Mouse (Mus musculus) forebrain, embryonic 15.5 days (tissue): ENCODE data around the gene Ndufa13. TPM values are rescaled to one million over a fixed set of nuclear protein-coding genes. Genes with fewer than 3 reads are reported as not detected.
"Not testable (repeated sequence)": the region's sequence is repeated elsewhere in the genome, so short reads cannot be mapped to it uniquely, and the experiment has no call there.

ENCODE experiments used
- ATAC-seq: fragments of 200-750 bp; cut with Nextera tagmentation; replicated peaks from 2 replicates; pipeline ENCODE4 v1.8.0; 2017; ENCODE audit warnings: mild to moderate bottlenecking, moderate TSS enrichment, moderate library complexity
- H3K27ac ChIP-seq: fragments of 300-500 bp; sonication (generic); replicated peaks from 2 replicates; pipeline ENCODE4 v1.5.1; 2015; ENCODE audit warnings: mild to moderate bottlenecking, inconsistent platforms
- H3K27me3 ChIP-seq: fragments of 300-500 bp; sonication (generic); 2 replicates; pipeline ENCODE4 v1.6.1; 2015; ENCODE audit warnings: inconsistent platforms
- H3K36me3 ChIP-seq: fragments of 300-500 bp; sonication (generic); 2 replicates; pipeline ENCODE4 v1.6.1; 2015; ENCODE audit warnings: mild to moderate bottlenecking, inconsistent platforms
- H3K4me1 ChIP-seq: fragments of 300-500 bp; sonication (generic); 2 replicates; pipeline ENCODE4 v1.6.1; 2015; ENCODE audit warnings: inconsistent platforms
- H3K4me2 ChIP-seq: fragments of 300-500 bp; sonication (generic); replicated peaks from 2 replicates; pipeline ENCODE4 v1.6.1; 2015; ENCODE audit warnings: mild to moderate bottlenecking, inconsistent platforms
- H3K4me3 ChIP-seq: fragments of 300-500 bp; sonication (generic); 2 replicates; pipeline ENCODE4 v1.5.1; 2015; ENCODE audit warnings: mild to moderate bottlenecking, inconsistent platforms
- H3K9ac ChIP-seq: fragments of 300-500 bp; sonication (generic); replicated peaks from 2 replicates; pipeline ENCODE4 v1.6.1; 2015; ENCODE audit warnings: mild to moderate bottlenecking, inconsistent platforms
- H3K9me3 ChIP-seq: fragments of 300-500 bp; sonication (generic); 2 replicates; pipeline ENCODE4 v1.6.1; 2016; ENCODE audit warnings: inconsistent platforms
- WGBS: fragments of 180-500 bp; shearing (Covaris S2); methylation state at CpG from one replicate; pipeline ENCODE4 v1.1.7; 2015; ENCODE audit warnings: mixed read lengths; 5-methylcytosine and 5-hydroxymethylcytosine counted together
- polyA plus RNA-seq: library from polyadenylated mRNA; unstranded; fragments of >200 nt; fragmentation: Nextera tagmentation; extraction: Ambion mirVana; gene quantifications from 2 replicates; pipeline ENCODE4 v1.2.1, GENCODE M21; 2015

The Ndufa13 gene
- polyA plus RNA-seq, result 173 and 179 TPM in 2 replicates

- Histone ChIP-seq H3K27ac (peak within 1 kb of the TSS; percentile 89), H3K36me3 (peaks cover 2% of the 10 kb centered on the region; the same call in 1 of the 2 replicates), H3K4me2 (peak within 1 kb of the TSS; percentile 97), H3K4me3 (peak within 1 kb of the TSS; percentile 62), H3K9ac (peak within 1 kb of the TSS; percentile 74), H3K9me3 (no peaks in the 10 kb centered on the region), H3K27me3 (no peaks in the 10 kb centered on the region), H3K4me1 (peaks cover 40% of the 10 kb centered on the region)
- peak; percentile 6 for ATAC-seq
- WGBS, result 6% methylated on average over 89 of the region's 89 CpGs
Measured at GRCm38 (mm10) chr8:69902163-69903062, at the start of gene Ndufa13, which contains the start of the genes Tssk6 and Yjefn3. TSS of gene Ndufa13 (minus strand) at chr8:69902558. TSS of gene Tssk6 (plus strand) at chr8:69902184. TSS of gene Yjefn3 (minus strand) at chr8:69902712.

- no peak overlapping the region for H3K27ac ChIP-seq
- WGBS, result 99% methylated on average over 2 of the region's 2 CpGs
- no peaks in the 10 kb centered on the region for H3K36me3 ChIP-seq
- H3K27me3 ChIP-seq, result no peaks in the 10 kb centered on the region
- no peak overlapping the region for H3K9ac ChIP-seq
- no peaks in the 10 kb centered on the region for H3K4me1 ChIP-seq
- no peak overlapping the region for H3K4me3 ChIP-seq
- ATAC-seq, result no peak
- H3K4me2 ChIP-seq, result no peak overlapping the region
- no peaks in the 10 kb centered on the region for H3K9me3 ChIP-seq
Measured at GRCm38 (mm10) chr8:69950300-69950699, 47.9 kb upstream of the Ndufa13 start.

DNA sequence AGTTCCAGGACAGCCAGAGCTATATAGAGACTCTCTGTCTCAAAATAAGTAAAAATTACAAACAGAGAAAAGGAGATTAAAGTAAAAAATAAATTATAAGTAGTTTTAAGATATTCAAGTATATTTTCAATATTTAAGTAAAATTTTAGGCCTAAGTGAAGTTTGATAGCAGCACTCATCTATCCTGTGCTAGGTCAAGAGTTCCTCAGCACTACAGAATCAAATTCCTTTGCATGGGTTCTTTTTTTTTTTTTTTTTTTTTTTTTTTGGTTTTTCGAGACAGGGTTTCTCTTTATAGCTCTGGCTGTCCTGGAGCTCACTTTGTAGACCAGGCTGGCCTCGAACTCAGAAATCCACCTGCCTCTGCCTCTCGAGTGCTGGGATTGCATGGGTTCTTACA lies 40.1 kb upstream of the Ndufa13 start:
- H3K4me3 ChIP-seq, H3K36me3 ChIP-seq, H3K4me1 ChIP-seq, H3K27ac ChIP-seq, H3K9ac ChIP-seq, H3K9me3 ChIP-seq, ATAC-seq, H3K27me3 ChIP-seq, H3K4me2 ChIP-seq: not testable (repeated sequence)
- 72% methylated on average over 3 of the region's 3 CpGs for WGBS

- WGBS, result 89% methylated on average over 2 of the region's 2 CpGs
- no peak for ATAC-seq
Measured at GRCm38 (mm10) chr8:69940386-69940785, 38.0 kb upstream of the Ndufa13 start.

GRCm38 (mm10) chr8:69939633-69940032 lies 37.3 kb upstream of the Ndufa13 start:
- H3K4me2 ChIP-seq, result no peak overlapping the region
- H3K27ac ChIP-seq, result no peak overlapping the region
- H3K4me1 ChIP-seq, result peaks cover 7% of the 10 kb centered on the region; the same call in 1 of the 2 replicates
- no peaks in the 10 kb centered on the region for H3K27me3 ChIP-seq
- no peak overlapping the region for H3K9ac ChIP-seq
- 60% methylated on average over 3 of the region's 3 CpGs for WGBS
- no peaks in the 10 kb centered on the region for H3K9me3 ChIP-seq
- ATAC-seq, result no peak
- no peaks in the 10 kb centered on the region for H3K36me3 ChIP-seq
- H3K4me3 ChIP-seq, result no peak overlapping the region

More at GRCm38 (mm10) chr8:69940386-69940785, 38.0 kb upstream of the Ndufa13 start:
- Histone ChIP-seq H3K9me3 (no peaks in the 10 kb centered on the region), H3K4me2 (no peak overlapping the region), H3K27me3 (no peaks in the 10 kb centered on the region), H3K4me1 (peaks cover 7% of the 10 kb centered on the region; the same call in 1 of the 2 replicates), H3K27ac (no peak overlapping the region), H3K9ac (no peak overlapping the region), H3K4me3 (no peak overlapping the region), H3K36me3 (no peaks in the 10 kb centered on the region)

DNA sequence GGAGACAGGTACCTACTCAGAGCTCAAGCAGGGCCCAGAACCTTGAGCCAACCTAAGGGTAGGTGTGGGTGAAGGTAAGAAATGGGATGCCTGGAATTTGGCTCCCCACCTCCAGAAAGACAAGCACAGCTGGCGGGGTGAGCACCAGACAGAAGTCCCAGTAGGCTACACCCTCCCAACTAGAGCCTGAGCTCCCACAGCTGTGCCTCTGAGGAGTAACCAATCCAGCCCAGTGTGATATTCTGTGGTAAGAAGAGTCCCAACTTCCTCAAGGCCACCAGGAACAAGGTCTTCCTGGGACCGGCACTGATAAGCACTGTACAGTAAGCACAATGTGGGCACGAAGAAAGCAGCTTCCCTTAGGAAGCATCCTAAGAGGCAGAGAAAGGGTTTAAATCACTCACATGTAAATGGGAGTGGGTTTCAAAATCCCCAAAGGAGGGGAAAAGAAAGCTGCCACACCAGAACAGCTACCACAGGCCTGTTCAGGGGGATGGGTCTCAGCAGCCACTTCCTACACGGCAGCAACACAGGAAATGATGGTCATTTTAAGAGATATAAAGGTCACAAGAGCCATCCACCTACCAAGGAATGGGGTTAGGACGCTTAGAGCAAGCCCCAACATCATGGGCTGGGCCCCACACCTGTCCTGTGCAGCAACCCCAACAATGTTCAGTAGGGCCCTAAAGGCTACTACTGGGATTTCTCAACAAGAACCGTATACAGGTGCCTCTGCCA lies 36.1 kb upstream of the Ndufa13 start:
- Histone ChIP-seq H3K4me1 (peaks cover 7% of the 10 kb centered on the region; the same call in 1 of the 2 replicates), H3K9me3 (no peaks in the 10 kb centered on the region), H3K4me2 (no peak overlapping the region), H3K36me3 (no peaks in the 10 kb centered on the region), H3K4me3 (no peak overlapping the region), H3K9ac (no peak overlapping the region), H3K27ac (no peak overlapping the region), H3K27me3 (no peaks in the 10 kb centered on the region)
- 91% methylated on average over 6 of the region's 6 CpGs for WGBS
- ATAC-seq, result no peak

DNA sequence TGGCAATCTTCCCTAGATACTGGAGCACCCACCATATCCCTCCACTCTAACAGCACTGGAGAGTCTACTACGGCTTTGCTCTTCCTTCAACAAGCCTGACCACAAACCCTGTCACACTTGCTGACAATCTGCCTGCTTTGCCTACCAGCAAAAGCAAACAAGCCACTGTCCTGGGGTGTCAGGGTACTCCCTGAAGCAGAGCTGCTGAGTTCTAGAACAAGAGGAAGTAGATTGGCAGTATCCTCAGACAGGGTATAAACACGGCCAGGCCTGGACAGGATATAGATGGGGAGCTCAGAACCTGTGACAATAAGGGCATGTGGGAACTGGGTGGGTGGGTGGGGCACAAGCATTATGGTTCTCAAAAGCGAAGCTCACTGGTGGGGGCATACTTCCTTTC lies 35.1 kb upstream of the Ndufa13 start:
- peaks cover 7% of the 10 kb centered on the region; the same call in 1 of the 2 replicates for H3K4me1 ChIP-seq
- WGBS, result 88% methylated on average over 3 of the region's 3 CpGs

DNA sequence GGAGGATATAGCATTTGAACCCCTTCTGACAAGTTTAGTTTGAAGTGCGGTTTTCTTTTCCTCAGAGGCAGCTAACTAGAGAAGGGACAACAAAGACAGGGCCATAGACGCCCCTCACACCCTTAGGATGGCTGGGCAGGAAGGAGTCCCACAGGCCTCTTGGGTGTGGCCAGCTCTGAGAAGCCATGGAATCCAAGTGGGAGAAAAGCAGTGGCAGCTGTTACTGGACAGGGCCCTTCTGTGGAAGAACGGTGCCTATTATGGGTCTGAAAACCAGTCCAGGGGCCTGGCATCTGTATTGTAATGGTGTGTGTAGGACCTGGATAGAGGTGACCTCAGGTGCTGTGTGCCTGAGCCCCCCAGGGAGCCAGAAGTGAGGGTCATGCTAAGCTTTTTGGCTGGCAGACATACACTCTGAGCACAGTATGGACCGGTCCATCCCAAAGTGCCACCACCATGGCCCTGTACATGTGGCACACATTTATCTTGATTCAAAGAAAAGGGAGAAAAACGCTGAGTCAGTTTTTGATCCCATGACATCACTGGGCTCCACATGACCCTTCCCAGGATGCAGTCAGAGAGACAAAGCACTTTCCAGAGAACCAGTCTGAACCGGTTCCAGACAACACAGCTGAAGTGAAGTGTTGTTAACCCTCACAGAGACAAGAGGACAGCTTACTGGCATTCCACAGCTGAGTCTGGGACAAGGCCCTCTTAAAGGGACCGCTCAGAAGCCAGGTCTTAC lies 33.9 kb upstream of the Ndufa13 start:
- H3K36me3 ChIP-seq, result no peaks in the 10 kb centered on the region
- H3K9me3 ChIP-seq, result no peaks in the 10 kb centered on the region
- 64% methylated on average over 7 of the region's 7 CpGs for WGBS
- peaks cover 7% of the 10 kb centered on the region; the same call in 1 of the 2 replicates for H3K4me1 ChIP-seq
- peak overlapping the region; percentile 21; the same call in 1 of the 2 replicates for H3K27ac ChIP-seq
- H3K9ac ChIP-seq, result no peak overlapping the region
- no peaks in the 10 kb centered on the region for H3K27me3 ChIP-seq
- ATAC-seq, result peak; percentile 43
- H3K4me2 ChIP-seq, result no peak overlapping the region
- no peak overlapping the region for H3K4me3 ChIP-seq

More for the DNA sequence above, 35.1 kb upstream of the Ndufa13 start:
- H3K9ac ChIP-seq, result no peak overlapping the region
- no peaks in the 10 kb centered on the region for H3K9me3 ChIP-seq
- no peak overlapping the region for H3K27ac ChIP-seq
- no peaks in the 10 kb centered on the region for H3K36me3 ChIP-seq
- ATAC-seq, result no peak
- no peaks in the 10 kb centered on the region for H3K27me3 ChIP-seq
- no peak overlapping the region for H3K4me3 ChIP-seq
- H3K4me2 ChIP-seq, result no peak overlapping the region

DNA sequence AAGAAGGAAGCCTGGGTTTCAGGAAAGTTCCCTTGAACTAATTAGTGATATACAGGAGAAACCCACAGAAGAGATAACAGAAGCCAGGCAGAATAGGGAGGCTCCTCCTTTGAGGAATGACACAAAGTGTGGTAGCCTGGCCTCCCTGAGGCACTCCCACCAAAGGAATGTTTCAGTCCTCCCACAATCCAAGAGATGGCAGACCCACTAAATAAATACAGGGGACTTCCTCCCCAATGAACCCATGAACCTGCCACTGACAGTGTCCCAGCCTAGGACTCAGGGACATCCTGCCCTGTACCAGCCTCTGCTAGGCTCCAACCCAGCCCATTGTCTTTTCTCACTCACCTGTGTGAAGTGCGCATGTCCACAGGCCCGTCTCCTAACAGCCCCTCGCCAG lies 33.1 kb upstream of the Ndufa13 start:
- peaks cover 7% of the 10 kb centered on the region; the same call in 1 of the 2 replicates for H3K4me1 ChIP-seq
- 94% methylated on average over 3 of the region's 3 CpGs for WGBS
- no peak for ATAC-seq
- no peak overlapping the region for H3K4me2 ChIP-seq
- no peak overlapping the region for H3K4me3 ChIP-seq
- no peak overlapping the region for H3K27ac ChIP-seq
- no peak overlapping the region for H3K9ac ChIP-seq
- H3K9me3 ChIP-seq, result no peaks in the 10 kb centered on the region
- H3K27me3 ChIP-seq, result no peaks in the 10 kb centered on the region
- H3K36me3 ChIP-seq, result no peaks in the 10 kb centered on the region

DNA sequence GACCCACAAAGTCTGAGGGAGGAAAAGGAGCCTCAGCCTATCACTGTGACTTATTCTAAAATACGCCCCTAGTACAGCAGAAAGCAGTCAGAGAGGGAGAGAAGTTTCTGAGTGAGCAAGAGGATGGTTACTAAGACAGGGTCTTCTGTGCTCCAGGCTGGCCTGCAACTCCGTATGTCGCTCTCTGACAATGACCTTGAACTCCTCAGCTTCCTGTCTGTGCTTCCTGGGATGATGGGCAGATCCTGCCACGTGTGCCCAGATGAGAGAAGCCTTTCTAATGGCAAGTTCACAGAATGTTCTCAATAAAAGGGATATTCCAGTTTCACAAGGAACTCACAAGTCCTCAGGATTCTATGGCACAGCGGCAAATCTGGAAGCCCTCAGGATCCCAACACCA lies 32.2 kb upstream of the Ndufa13 start:
- H3K4me3 ChIP-seq, result no peak overlapping the region
- WGBS, result 90% methylated on average over 5 of the region's 5 CpGs
- peaks cover 7% of the 10 kb centered on the region; the same call in 1 of the 2 replicates for H3K4me1 ChIP-seq
- H3K9me3 ChIP-seq, result no peaks in the 10 kb centered on the region
- H3K9ac ChIP-seq, result no peak overlapping the region
- no peaks in the 10 kb centered on the region for H3K27me3 ChIP-seq
- H3K36me3 ChIP-seq, result no peaks in the 10 kb centered on the region
- no peak overlapping the region for H3K4me2 ChIP-seq
- no peak overlapping the region for H3K27ac ChIP-seq
- ATAC-seq, result no peak

GRCm38 (mm10) chr8:69933811-69934210 lies 31.5 kb upstream of the Ndufa13 start:
- H3K4me3 ChIP-seq, result no peak overlapping the region
- no peak overlapping the region for H3K27ac ChIP-seq
- H3K9me3 ChIP-seq, result no peaks in the 10 kb centered on the region
- no peak overlapping the region for H3K9ac ChIP-seq
- WGBS, result 83% methylated on average over 2 of the region's 2 CpGs
- peaks cover 7% of the 10 kb centered on the region; the same call in 1 of the 2 replicates for H3K4me1 ChIP-seq
- H3K4me2 ChIP-seq, result no peak overlapping the region
- no peak for ATAC-seq
- H3K27me3 ChIP-seq, result no peaks in the 10 kb centered on the region
- no peaks in the 10 kb centered on the region for H3K36me3 ChIP-seq
